Mouse (Mus musculus): Measurements from ENCODE around the gene Slc16a3.

Slc16a3 gene

GRCm38 (mm10) chr11:120979711-120980426 lies 31.6 kb downstream of the Slc16a3 start:
- no peak for DNase-seq

GRCm38 (mm10) chr11:120980427-120981035 lies 32.3 kb downstream of the Slc16a3 start:
- DNase-seq, result peak; percentile 55

GRCm38 (mm10) chr11:120981661-120982060 lies 33.4 kb downstream of the Slc16a3 start:
- DNase-seq, result peak; percentile 61

- DNase-seq, result no peak
Measured at GRCm38 (mm10) chr11:120982459-120982858, 34.2 kb downstream of the Slc16a3 start.

- DNase-seq, result peak; percentile 55
Measured at GRCm38 (mm10) chr11:120984448-120985330, 36.4 kb downstream of the Slc16a3 start.

GRCm38 (mm10) chr11:120987608-120988007 lies 39.3 kb downstream of the Slc16a3 start:
- DNase-seq, result peak; percentile 31

GRCm38 (mm10) chr11:120988410-120988809 lies 40.1 kb downstream of the Slc16a3 start:
- DNase-seq, result no peak

- peak; percentile 31 for DNase-seq
Measured at GRCm38 (mm10) chr11:120989523-120989922, 41.2 kb downstream of the Slc16a3 start.

GRCm38 (mm10) chr11:120990126-120990781 lies 42.0 kb downstream of the Slc16a3 start:
- DNase-seq, result peak; percentile 61

- peak; percentile 99 for DNase-seq
Measured at GRCm38 (mm10) chr11:120990951-120991526, 42.8 kb downstream of the Slc16a3 start, which contains the start of gene Csnk1d. Gene Csnk1d (minus strand): TSS chr11:120991330.

- DNase-seq, result no peak
Measured at GRCm38 (mm10) chr11:120991791-120992190, 43.5 kb downstream of the Slc16a3 start.

- no peak for DNase-seq
Measured at GRCm38 (mm10) chr11:120993080-120993479, 44.8 kb downstream of the Slc16a3 start.

- DNase-seq, result no peak
Measured at GRCm38 (mm10) chr11:120993586-120993985, 45.3 kb downstream of the Slc16a3 start.

GRCm38 (mm10) chr11:120994741-120995140 lies 46.5 kb downstream of the Slc16a3 start:
- DNase-seq, result no peak

GRCm38 (mm10) chr11:121001966-121002365 lies 53.7 kb downstream of the Slc16a3 start:
- peak; percentile 47 for DNase-seq

GRCm38 (mm10) chr11:121004281-121004680 lies 56.0 kb downstream of the Slc16a3 start:
- no peak for DNase-seq

- DNase-seq, result no peak
Measured at GRCm38 (mm10) chr11:121006184-121006583, 57.9 kb downstream of the Slc16a3 start.

- no peak for DNase-seq
Measured at GRCm38 (mm10) chr11:121010044-121010755, 61.9 kb downstream of the Slc16a3 start.
